1 mouse cellular context compared by ENCODE assay signal in genomic region chr8:128654365-128655099, GRCm38 (mm10).
TF ChIP-seq lines count a peak whose summit lies in the region.

No protein-coding gene starts in this region.

TF ChIP-seq in MEL, 35 proteins besides CTCF, POLR2A, EP300 and RAD21 (continued from another document):
- TF ChIP-seq TAL1 (IDR thresholded peaks at IDR 0.05; ENCODE audit: low read length), result peak; percentile 33; the same call in 1 of the 2 replicates
